Mouse (Mus musculus) embryonic facial prominence, embryonic 12.5 days (tissue): ENCODE measurements at regions not wholly inside any gene's neighbourhood (a gene's known extent, or its start where the extent isn't known, plus 50 kb on each side); places are given as distances from the start of the nearest gene placed in this dataset.

Source experiments
- ATAC-seq: fragments of 200-750 bp; cut with Nextera tagmentation; 2 replicates; pipeline ENCODE4 v1.8.0; 2017; ENCODE audit not compliant: insufficient number of reproducible peaks, insufficient read depth, low FRiP score, low TSS enrichment
- H3K27ac ChIP-seq: fragments of 300-500 bp; sonication (generic); 2 replicates; pipeline ENCODE4 v1.5.1; 2016; ENCODE audit warnings: mild to moderate bottlenecking
- H3K27me3 ChIP-seq: fragments of 300-500 bp; sonication (generic); 2 replicates; pipeline ENCODE4 v1.6.1; 2016; ENCODE audit warnings: mild to moderate bottlenecking, moderate library complexity
- H3K36me3 ChIP-seq: fragments of 300-500 bp; sonication (generic); 2 replicates; pipeline ENCODE4 v1.6.1; 2016; ENCODE audit warnings: mild to moderate bottlenecking
- H3K4me1 ChIP-seq: fragments of 300-500 bp; sonication (generic); 2 replicates; pipeline ENCODE4 v1.6.1; 2016
- H3K4me2 ChIP-seq: fragments of 300-500 bp; sonication (generic); replicated peaks from 2 replicates; pipeline ENCODE4 v1.6.1; 2016; ENCODE audit warnings: mild to moderate bottlenecking, moderate library complexity
- H3K4me3 ChIP-seq: fragments of 300-500 bp; sonication (generic); 2 replicates; pipeline ENCODE4 v1.5.1; 2016; ENCODE audit warnings: mild to moderate bottlenecking
- H3K9ac ChIP-seq: fragments of 300-500 bp; sonication (generic); 2 replicates; pipeline ENCODE4 v1.6.1; 2016; ENCODE audit warnings: mild to moderate bottlenecking, moderate library complexity
- H3K9me3 ChIP-seq: fragments of 300-500 bp; sonication (generic); 2 replicates; pipeline ENCODE4 v1.6.1; 2016; ENCODE audit warnings: mild to moderate bottlenecking, moderate library complexity
- WGBS: fragments of 180-500 bp; shearing (Covaris S2); methylation state at CpG from one replicate; pipeline ENCODE4 v1.1.7; 2016; 5-methylcytosine and 5-hydroxymethylcytosine counted together

- H3K9me3 ChIP-seq: no peaks in the 10 kb centered on the region
- no peaks in the 10 kb centered on the region for H3K36me3 ChIP-seq
- H3K27me3 ChIP-seq: no peaks in the 10 kb centered on the region
- H3K4me3 ChIP-seq: no peak overlapping the region
- no peak overlapping the region for H3K4me2 ChIP-seq
- ATAC-seq: no peak
- WGBS: 89% methylated on average over 8 of the region's 8 CpGs
- H3K4me1 ChIP-seq: peaks cover 12% of the 10 kb centered on the region
- H3K27ac ChIP-seq: no peak overlapping the region
- H3K9ac ChIP-seq: no peak overlapping the region
Measured at GRCm38 (mm10) chr19:57541693-57542314, 69.0 kb upstream of the Atrnl1 start.

GRCm38 (mm10) chr19:57542506-57542905, 68.3 kb upstream of the Atrnl1 start:
- WGBS: 86% methylated on average over 5 of the region's 5 CpGs
- no peaks in the 10 kb centered on the region for H3K36me3 ChIP-seq
- H3K27ac ChIP-seq: no peak overlapping the region
- no peaks in the 10 kb centered on the region for H3K27me3 ChIP-seq
- no peak overlapping the region for H3K9ac ChIP-seq
- H3K4me3 ChIP-seq: no peak overlapping the region
- H3K4me1 ChIP-seq: peaks cover 12% of the 10 kb centered on the region
- no peak for ATAC-seq
- no peak overlapping the region for H3K4me2 ChIP-seq
- H3K9me3 ChIP-seq: no peaks in the 10 kb centered on the region

- ATAC-seq: no peak
- peak overlapping the region; percentile 18; the same call in 1 of the 2 replicates for H3K27ac ChIP-seq
- H3K36me3 ChIP-seq: no peaks in the 10 kb centered on the region
- peak overlapping the region; percentile 14 for H3K4me2 ChIP-seq
- no peak overlapping the region for H3K9ac ChIP-seq
- no peak overlapping the region for H3K4me3 ChIP-seq
- peaks cover 12% of the 10 kb centered on the region for H3K4me1 ChIP-seq
- no peaks in the 10 kb centered on the region for H3K9me3 ChIP-seq
- H3K27me3 ChIP-seq: no peaks in the 10 kb centered on the region
- WGBS: 28% methylated on average over 13 of the region's 13 CpGs
Measured at GRCm38 (mm10) chr19:57543681-57544214, 67.1 kb upstream of the Atrnl1 start.

- ATAC-seq: no peak
- WGBS: 54% methylated on average over 17 of the region's 17 CpGs
- no peak overlapping the region for H3K9ac ChIP-seq
- H3K36me3 ChIP-seq: no peaks in the 10 kb centered on the region
- H3K27me3 ChIP-seq: no peaks in the 10 kb centered on the region
- H3K4me2 ChIP-seq: peak overlapping the region; percentile 14; the same call in 1 of the 2 replicates
- no peak overlapping the region for H3K4me3 ChIP-seq
- H3K4me1 ChIP-seq: peaks cover 12% of the 10 kb centered on the region
- no peaks in the 10 kb centered on the region for H3K9me3 ChIP-seq
- peak overlapping the region; percentile 18; the same call in 1 of the 2 replicates for H3K27ac ChIP-seq
Measured at GRCm38 (mm10) chr19:57544229-57544879, 66.5 kb upstream of the Atrnl1 start.

GRCm38 (mm10) chr19:57545071-57545470, 65.8 kb upstream of the Atrnl1 start:
- Histone ChIP-seq H3K4me1 (peaks cover 12% of the 10 kb centered on the region), H3K27ac (no peak overlapping the region), H3K27me3 (no peaks in the 10 kb centered on the region), H3K4me2 (no peak overlapping the region), H3K9ac (no peak overlapping the region), H3K36me3 (no peaks in the 10 kb centered on the region), H3K4me3 (no peak overlapping the region), H3K9me3 (no peaks in the 10 kb centered on the region)
- no peak for ATAC-seq
- 79% methylated on average over 2 of the region's 2 CpGs for WGBS

- Histone ChIP-seq H3K9ac (no peak overlapping the region), H3K4me3 (no peak overlapping the region), H3K4me2 (no peak overlapping the region), H3K9me3 (no peaks in the 10 kb centered on the region), H3K36me3 (no peaks in the 10 kb centered on the region), H3K27me3 (no peaks in the 10 kb centered on the region), H3K27ac (no peak overlapping the region), H3K4me1 (peaks cover 12% of the 10 kb centered on the region)
- 79% methylated on average over 2 of the region's 2 CpGs for WGBS
- ATAC-seq: no peak
Measured at GRCm38 (mm10) chr19:57546039-57546438, 64.8 kb upstream of the Atrnl1 start.

GRCm38 (mm10) chr19:57546519-57546918, 64.3 kb upstream of the Atrnl1 start:
- Histone ChIP-seq H3K27me3 (no peaks in the 10 kb centered on the region), H3K36me3 (no peaks in the 10 kb centered on the region), H3K9ac (no peak overlapping the region), H3K4me3 (no peak overlapping the region), H3K9me3 (no peaks in the 10 kb centered on the region), H3K27ac (no peak overlapping the region), H3K4me1 (peaks cover 12% of the 10 kb centered on the region), H3K4me2 (no peak overlapping the region)
- 86% methylated on average over 10 of the region's 10 CpGs for WGBS
- no peak for ATAC-seq

- Histone ChIP-seq H3K27ac (no peak overlapping the region), H3K27me3 (no peaks in the 10 kb centered on the region), H3K9me3 (no peaks in the 10 kb centered on the region), H3K4me1 (peaks cover 16% of the 10 kb centered on the region), H3K9ac (no peak overlapping the region), H3K4me2 (no peak overlapping the region), H3K36me3 (no peaks in the 10 kb centered on the region), H3K4me3 (no peak overlapping the region)
- no peak for ATAC-seq
- WGBS: 91% methylated on average over 11 of the region's 11 CpGs
Measured at GRCm38 (mm10) chr19:57548093-57548492, 62.7 kb upstream of the Atrnl1 start.

GRCm38 (mm10) chr19:57548661-57549060, 62.2 kb upstream of the Atrnl1 start:
- ATAC-seq: no peak
- H3K4me3 ChIP-seq: no peak overlapping the region
- no peak overlapping the region for H3K4me2 ChIP-seq
- 80% methylated on average over 11 of the region's 11 CpGs for WGBS
- peaks cover 17% of the 10 kb centered on the region for H3K4me1 ChIP-seq
- H3K36me3 ChIP-seq: no peaks in the 10 kb centered on the region
- no peaks in the 10 kb centered on the region for H3K9me3 ChIP-seq
- no peak overlapping the region for H3K9ac ChIP-seq
- H3K27me3 ChIP-seq: no peaks in the 10 kb centered on the region
- H3K27ac ChIP-seq: no peak overlapping the region

- H3K4me1 ChIP-seq: peaks cover 17% of the 10 kb centered on the region; the same call in 1 of the 2 replicates
- whole genome bisulfite sequencing: 55% methylated on average over 11 of the region's 11 CpGs
- no peak overlapping the region for H3K4me2 ChIP-seq
- no peak overlapping the region for H3K9ac ChIP-seq
- no peak overlapping the region for H3K27ac ChIP-seq
- no peak overlapping the region for H3K4me3 ChIP-seq
- H3K36me3 ChIP-seq: no peaks in the 10 kb centered on the region
- ATAC-seq: no peak
- no peaks in the 10 kb centered on the region for H3K9me3 ChIP-seq
- H3K27me3 ChIP-seq: no peaks in the 10 kb centered on the region
Measured at GRCm38 (mm10) chr19:57552964-57553740, 57.7 kb upstream of the Atrnl1 start.

- H3K9me3 ChIP-seq: no peaks in the 10 kb centered on the region
- no peak overlapping the region for H3K9ac ChIP-seq
- H3K27me3 ChIP-seq: no peaks in the 10 kb centered on the region
- no peak overlapping the region for H3K4me3 ChIP-seq
- no peaks in the 10 kb centered on the region for H3K36me3 ChIP-seq
- no peak for ATAC-seq
- peaks cover 20% of the 10 kb centered on the region; the same call in 1 of the 2 replicates for H3K4me1 ChIP-seq
- H3K27ac ChIP-seq: no peak overlapping the region
- WGBS: 85% methylated on average over 6 of the region's 6 CpGs
- H3K4me2 ChIP-seq: no peak overlapping the region
Measured at GRCm38 (mm10) chr19:57554086-57554485, 56.7 kb upstream of the Atrnl1 start.
